In the genomic region with DNA sequence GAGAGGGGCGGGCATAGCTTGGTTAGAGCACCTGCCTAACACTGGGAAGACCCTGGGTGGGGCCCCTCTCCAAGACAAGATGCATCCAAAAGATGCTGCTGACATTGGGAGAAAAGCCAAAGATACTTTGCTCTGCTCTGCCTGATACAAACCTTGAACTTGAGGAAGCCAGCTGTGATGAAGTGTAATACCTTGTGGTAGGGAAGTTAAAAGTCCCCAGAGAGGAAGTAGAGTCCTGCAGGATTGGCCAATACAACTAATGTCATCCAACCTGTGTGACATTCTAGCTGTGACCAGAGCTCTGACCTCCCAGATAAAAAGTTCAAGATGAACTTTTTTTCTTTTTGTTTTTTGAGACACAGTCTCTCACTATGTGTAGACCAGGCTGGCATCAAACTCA, we compare ENCODE assay signal across 8 mouse cellular contexts. TPM values are rescaled to one million over a fixed set of nuclear protein-coding genes. Genes with fewer than 3 reads are reported as not detected.
DNase-seq lines count a peak whose midpoint lies in the region; ATAC-seq and TF ChIP-seq lines count a peak whose summit lies in the region.

No protein-coding gene starts in this region.

- no peak for TF ChIP-seq CTCF in heart, adult 2 months (IDR thresholded peaks at IDR 0.05)

- no peak overlapping the region for H3K4me3 ChIP-seq in heart, adult 2 months
- no peak overlapping the region; the same call in 1 of the 2 replicates for H3K4me3 ChIP-seq in lung, embryonic 16.5 days (ENCODE audit: low read length)
- no peak overlapping the region for H3K4me3 ChIP-seq in intestine, embryonic 14.5 days (ENCODE audit: low read depth, low read length)

- no peaks in the 10 kb centered on the region for H3K9me3 ChIP-seq in lung, embryonic 16.5 days (ENCODE audit: control insufficient read depth, low read length)
- no peaks in the 10 kb centered on the region for H3K9me3 ChIP-seq in intestine, embryonic 14.5 days (ENCODE audit: control insufficient read depth, low read length)

- no peak for TF ChIP-seq EP300 in heart, adult 2 months (IDR thresholded peaks at IDR 0.05; ENCODE audit: insufficient read depth, low read depth, low read length)

- H3K79me2 ChIP-seq in heart, adult 2 months (replicated peaks; ENCODE audit: control insufficient read depth, insufficient read depth, low read length) = peaks cover 5% of the 10 kb centered on the region; the same call in 1 of the 2 replicates

- intact Hi-C loops in heart, adult 2 months (cut with DNase I) = loop anchor here (5.0 kb wide), 1 partner anchor 37 kb away; a partner anchor contains a TSS

- H3K4me2 ChIP-seq in lung, embryonic 16.5 days (ENCODE audit: low read depth, low read length) = peak overlapping the region; percentile 59; the same call in 1 of the 2 replicates
- H3K4me2 ChIP-seq in intestine, embryonic 14.5 days (ENCODE audit: low read length) = peak overlapping the region; percentile 80; the same call in 1 of the 2 replicates

- H3K27ac ChIP-seq in heart, adult 2 months = peak overlapping the region; percentile 90; the same call in 1 of the 2 replicates
- H3K27ac ChIP-seq in lung, embryonic 16.5 days (ENCODE audit: low read length) = peak overlapping the region; percentile 13; the same call in 1 of the 2 replicates
- H3K27ac ChIP-seq in intestine, embryonic 14.5 days (ENCODE audit: low read depth) = no peak overlapping the region

- H3K36me3 ChIP-seq in heart, adult 2 months (ENCODE audit: control insufficient read depth, insufficient read depth, low read length) = peaks cover 2% of the 10 kb centered on the region
- no peaks in the 10 kb centered on the region; the same call in 1 of the 2 replicates for H3K36me3 ChIP-seq in lung, embryonic 16.5 days (ENCODE audit: control insufficient read depth, insufficient read depth, low read length)
- peaks cover 22% of the 10 kb centered on the region for H3K36me3 ChIP-seq in intestine, embryonic 14.5 days (ENCODE audit: control insufficient read depth, insufficient read depth, low read length)

- H3K4me1 ChIP-seq in heart, adult 2 months (ENCODE audit: control insufficient read depth, insufficient read depth, low read length) = peaks cover 9% of the 10 kb centered on the region
- H3K4me1 ChIP-seq in lung, embryonic 16.5 days (replicated peaks; ENCODE audit: control insufficient read depth, insufficient read depth, low read length) = peaks cover 23% of the 10 kb centered on the region
- H3K4me1 ChIP-seq in intestine, embryonic 14.5 days (replicated peaks; ENCODE audit: control insufficient read depth, insufficient read depth, low read length) = peaks cover 30% of the 10 kb centered on the region

- no peak for TF ChIP-seq POLR2A in heart, adult 2 months (IDR thresholded peaks at IDR 0.05; ENCODE audit: insufficient read depth, low read depth, low read length)

- 97% methylated on average over 1 of the region's 1 CpGs for WGBS in heart, adult 2 months
- WGBS in lung, embryonic 16.5 days = 86% methylated on average over 1 of the region's 1 CpGs
- 95% methylated on average over 1 of the region's 1 CpGs for WGBS in intestine, embryonic 14.5 days

- no peaks in the 10 kb centered on the region for H3K27me3 ChIP-seq in heart, adult 2 months (ENCODE audit: control insufficient read depth, insufficient read depth, low read length)
- no peaks in the 10 kb centered on the region for H3K27me3 ChIP-seq in lung, embryonic 16.5 days (ENCODE audit: control insufficient read depth, insufficient read depth, low read depth, low read length)
- H3K27me3 ChIP-seq in intestine, embryonic 14.5 days (replicated peaks; ENCODE audit: control insufficient read depth, insufficient read depth, low read length) = no peaks in the 10 kb centered on the region

- no peak overlapping the region for H3K9ac ChIP-seq in heart, adult 2 months (ENCODE audit: low read depth, low read length)
- H3K9ac ChIP-seq in lung, embryonic 16.5 days (ENCODE audit: low read length) = peak overlapping the region; percentile 78
- H3K9ac ChIP-seq in intestine, embryonic 14.5 days (ENCODE audit: low read length) = no peak overlapping the region

- DNase-seq in heart, adult 2 months = no peak
- DNase-seq in heart, adult 18-20 months = no peak
- no peak for DNase-seq in lung, postnatal 25 days (ENCODE audit: low spot score)
- no peak for DNase-seq in intestine, embryonic 14.5 days (ENCODE audit: low spot score)
- DNase-seq in urinary bladder, adult 18-20 months (ENCODE audit: low spot score in 2 of 2) = no peak
- no peak for DNase-seq in kidney, adult 9 months

- ATAC-seq in lung, embryonic 16.5 days (ENCODE audit: low read depth) = no peak
- no peak for ATAC-seq in intestine, embryonic 14.5 days (replicated peaks; ENCODE audit: low FRiP score, low TSS enrichment, low read depth)
- peak; percentile 33; the same call in 1 of the 2 replicates for ATAC-seq in neutrophil, adult 5-6 weeks (ENCODE audit: extremely low read depth, insufficient number of reproducible peaks, low FRiP score, poor library complexity, severe bottlenecking)

RNA-seq across cellular contexts. Expression of a gene that starts 1.1 kb away (rescaled TPM):
- total RNA-seq in heart, adult 2 months (2021) = 10 to 100 TPM; 30.2 to 31.3 TPM
- 7.7 and 11.8 TPM in 2 replicates for polyA plus RNA-seq in heart, adult 2 months (2012; rRNA removed)
- total RNA-seq in heart, adult 18-20 months (2021) = 10 to 100 TPM; 25.3 to 28.5 TPM
- 9.7 and 10.4 TPM in 2 replicates for polyA plus RNA-seq in lung, embryonic 16.5 days (2015; fragmentation: Nextera tagmentation; extraction: Ambion mirVana)
- polyA plus RNA-seq in intestine, embryonic 14.5 days (2014; fragmentation: Nextera tagmentation; extraction: Ambion mirVana) = 8.4 and 10.8 TPM in 2 replicates
- total RNA-seq in neutrophil, adult 5-6 weeks (2017) = 36.5 and 48.5 TPM in 2 replicates

RNA-seq across cellular contexts. Expression of a gene that starts 3.2 kb away (rescaled TPM):
- 100 to 1,000 TPM; 149 to 170 TPM for total RNA-seq in heart, adult 2 months (2021)
- 297 and 301 TPM in 2 replicates for polyA plus RNA-seq in heart, adult 2 months (2012; rRNA removed)
- 100 to 1,000 TPM; 149 to 150 TPM for total RNA-seq in heart, adult 18-20 months (2021)
- 242 and 248 TPM in 2 replicates for polyA plus RNA-seq in lung, embryonic 16.5 days (2015; fragmentation: Nextera tagmentation; extraction: Ambion mirVana)
- 275 and 286 TPM in 2 replicates for polyA plus RNA-seq in intestine, embryonic 14.5 days (2014; fragmentation: Nextera tagmentation; extraction: Ambion mirVana)
- 214 and 240 TPM in 2 replicates for total RNA-seq in neutrophil, adult 5-6 weeks (2017)

RNA-seq across cellular contexts. Expression of a gene that starts 3.8 kb away (rescaled TPM):
- 1 to 10 TPM; 6.8 to 8.5 TPM for total RNA-seq in heart, adult 2 months (2021)
- 9.5 TPM in 2 replicates for polyA plus RNA-seq in heart, adult 2 months (2012; rRNA removed)
- total RNA-seq in heart, adult 18-20 months (2021) = 10 to 100 TPM in 1 of 2 experiments, 1 to 10 TPM in 1; 7.3 to 10.5 TPM
- 18.3 and 19.7 TPM in 2 replicates for polyA plus RNA-seq in lung, embryonic 16.5 days (2015; fragmentation: Nextera tagmentation; extraction: Ambion mirVana)
- 19.7 and 24.7 TPM in 2 replicates for polyA plus RNA-seq in intestine, embryonic 14.5 days (2014; fragmentation: Nextera tagmentation; extraction: Ambion mirVana)
- 73.7 and 74.5 TPM in 2 replicates for total RNA-seq in neutrophil, adult 5-6 weeks (2017)

RNA-seq across cellular contexts. Expression of a gene that starts 6.8 kb away (rescaled TPM):
- not detected for total RNA-seq in heart, adult 2 months (2021)
- polyA plus RNA-seq in heart, adult 2 months (2012; rRNA removed) = not detected in 2 replicates
- not detected for total RNA-seq in heart, adult 18-20 months (2021)
- polyA plus RNA-seq in lung, embryonic 16.5 days (2015; fragmentation: Nextera tagmentation; extraction: Ambion mirVana) = 1.4 and 13.6 TPM in 2 replicates
- polyA plus RNA-seq in intestine, embryonic 14.5 days (2014; fragmentation: Nextera tagmentation; extraction: Ambion mirVana) = 0.95 and 1.5 TPM in 2 replicates
- total RNA-seq in neutrophil, adult 5-6 weeks (2017) = 0.58 TPM in 1 of 2 replicates, not detected in the other

RNA-seq across cellular contexts. Expression of a gene that starts 9.9 kb away (rescaled TPM):
- under 1 TPM in 1 of 2 experiments, not detected in 1; 0.36 TPM for total RNA-seq in heart, adult 2 months (2021)
- polyA plus RNA-seq in heart, adult 2 months (2012; rRNA removed) = 0.23 and 0.35 TPM in 2 replicates
- total RNA-seq in heart, adult 18-20 months (2021) = not detected
- 0.60 and 1.1 TPM in 2 replicates for polyA plus RNA-seq in lung, embryonic 16.5 days (2015; fragmentation: Nextera tagmentation; extraction: Ambion mirVana)
- 0.64 and 0.75 TPM in 2 replicates for polyA plus RNA-seq in intestine, embryonic 14.5 days (2014; fragmentation: Nextera tagmentation; extraction: Ambion mirVana)
- total RNA-seq in neutrophil, adult 5-6 weeks (2017) = 0.58 and 1.5 TPM in 2 replicates
